In genomic region chr14:58709861-58710260, GRCm38 (mm10) we compare ENCODE assay signal across 9 mouse cellular contexts.
A peak's percentile ranks its signal among the peaks of the same experiment; 100 is the strongest.
DNase-seq lines count a peak whose midpoint lies in the region; ATAC-seq and TF ChIP-seq lines count a peak whose summit lies in the region.
"Had no signal": no experiment of that assay in that cellular context is flagged by ENCODE, and none has a peak within 500 bp of the region (broad histone marks: within the 10 kb centered on the region; RNA-seq: fewer than 3 reads in every experiment).

No protein-coding gene starts in this region.

- 66% methylated on average over 7 of the region's 7 CpGs for WGBS in midbrain, postnatal 0 days
- WGBS in midbrain, embryonic 15.5 days: 69% methylated on average over 7 of the region's 7 CpGs
- 60% methylated on average over 7 of the region's 7 CpGs for WGBS in hindbrain, embryonic 14.5 days

- no peak overlapping the region for H3K4me3 ChIP-seq in midbrain, postnatal 0 days (ENCODE audit: low read depth, low read length)
- H3K4me3 ChIP-seq in midbrain, embryonic 15.5 days: no peak overlapping the region
- H3K4me3 ChIP-seq in hindbrain, embryonic 14.5 days (replicated peaks; ENCODE audit: low read length): no peak overlapping the region

- DNase-seq in frontal cortex, adult 2 months (ENCODE audit: extremely low spot score in 1 of 2, low spot score in 1 of 2): peak; percentile 12 to 53
- DNase-seq in frontal cortex, postnatal 10 days (ENCODE audit: low spot score in 2 of 2): no peak
- DNase-seq in midbrain, postnatal 0 days (ENCODE audit: low spot score): peak; percentile 53
- DNase-seq in heart, postnatal 4 days: peak; percentile 5
- DNase-seq in right cerebral cortex, postnatal 10 days (ENCODE audit: low spot score in 2 of 2): peak; percentile 22 to 31
- no peak for DNase-seq in urinary bladder, postnatal 25 days (ENCODE audit: low spot score)
- DNase-seq in hindbrain, embryonic 14.5 days (ENCODE audit: low spot score): no peak

- no peak overlapping the region for H3K27ac ChIP-seq in midbrain, postnatal 0 days (ENCODE audit: low read depth, low read length)
- H3K27ac ChIP-seq in midbrain, embryonic 15.5 days: no peak overlapping the region
- no peak overlapping the region for H3K27ac ChIP-seq in hindbrain, embryonic 14.5 days

- no peak for ATAC-seq in midbrain, postnatal 0 days (ENCODE audit: low FRiP score)
- ATAC-seq in midbrain, embryonic 15.5 days (replicated peaks): no peak
- no peak for ATAC-seq in hindbrain, embryonic 14.5 days (ENCODE audit: low FRiP score)
- ATAC-seq: CD4-positive, CD25-positive, alpha-beta regulatory T cell, adult 4 months had no signal

- no peaks in the 10 kb centered on the region for H3K4me1 ChIP-seq in midbrain, postnatal 0 days (ENCODE audit: insufficient read depth, low read length)
- H3K4me1 ChIP-seq in midbrain, embryonic 15.5 days: no peaks in the 10 kb centered on the region
- no peaks in the 10 kb centered on the region for H3K4me1 ChIP-seq in hindbrain, embryonic 14.5 days (replicated peaks; ENCODE audit: control insufficient read depth, insufficient read depth, low read length)

- no peak overlapping the region for H3K4me2 ChIP-seq in midbrain, postnatal 0 days (ENCODE audit: low read depth, low read length, poor library complexity, severe bottlenecking)
- no peak overlapping the region for H3K4me2 ChIP-seq in midbrain, embryonic 15.5 days
- H3K4me2 ChIP-seq in hindbrain, embryonic 14.5 days (replicated peaks): no peak overlapping the region

- H3K9ac ChIP-seq in midbrain, postnatal 0 days (replicated peaks; ENCODE audit: low read length, poor library complexity, severe bottlenecking): no peak overlapping the region
- no peak overlapping the region for H3K9ac ChIP-seq in midbrain, embryonic 15.5 days
- no peak overlapping the region for H3K9ac ChIP-seq in hindbrain, embryonic 14.5 days

- TF ChIP-seq CTCF in midbrain, postnatal 0 days (IDR thresholded peaks at IDR 0.05): no peak

- H3K9me3 ChIP-seq in midbrain, postnatal 0 days (ENCODE audit: low read length): no peaks in the 10 kb centered on the region
- H3K9me3 ChIP-seq in midbrain, embryonic 15.5 days: no peaks in the 10 kb centered on the region
- H3K9me3 ChIP-seq in hindbrain, embryonic 14.5 days (ENCODE audit: control insufficient read depth, low read length): no peaks in the 10 kb centered on the region

- H3K27me3 ChIP-seq in midbrain, postnatal 0 days (ENCODE audit: insufficient read depth, low read length): no peaks in the 10 kb centered on the region
- H3K27me3 ChIP-seq in midbrain, embryonic 15.5 days (replicated peaks): no peaks in the 10 kb centered on the region
- H3K27me3 ChIP-seq in hindbrain, embryonic 14.5 days (ENCODE audit: control insufficient read depth, insufficient read depth, low read length): no peaks in the 10 kb centered on the region

- no peaks in the 10 kb centered on the region for H3K36me3 ChIP-seq in midbrain, postnatal 0 days (ENCODE audit: insufficient read depth, low read length)
- H3K36me3 ChIP-seq in midbrain, embryonic 15.5 days (replicated peaks): no peaks in the 10 kb centered on the region
- no peaks in the 10 kb centered on the region for H3K36me3 ChIP-seq in hindbrain, embryonic 14.5 days (replicated peaks; ENCODE audit: control insufficient read depth, insufficient read depth)

Comparison
In these comparisons a context has a peak if more than half of its experiments do, and no peak if none do; other contexts are left out.
1. DNase-seq: peak in frontal cortex, adult 2 months (2 of 2), midbrain, postnatal 0 days (single experiment), heart, postnatal 4 days (single experiment) and right cerebral cortex, postnatal 10 days (2 of 2); none in frontal cortex, postnatal 10 days (0 of 2), urinary bladder, postnatal 25 days (single experiment) and hindbrain, embryonic 14.5 days (single experiment).